Mouse (Mus musculus) right cerebral cortex, postnatal 36 days (tissue): Measurements from ENCODE around the gene Sypl.
A peak's percentile ranks its signal among the peaks of the same experiment; 100 is the strongest.
"Not testable (repeated sequence)": the region's sequence is repeated elsewhere in the genome, so short reads cannot be mapped to it uniquely, and the experiment has no call there.

ENCODE experiments used
- DNase-seq, 2 experiments: peaks; one replicate each; pipeline ENCODE4 v3.0.0; 2022; ENCODE audit warnings: low spot score in 2 of 2, mixed read lengths in 1 of 2

The Sypl gene

GRCm38 (mm10) chr12:32943347-32943746, 10.3 kb upstream of the Sypl start:
- DNase-seq = no peak

GRCm38 (mm10) chr12:32943951-32944350, 9.7 kb upstream of the Sypl start:
- no peak for DNase-seq

GRCm38 (mm10) chr12:32944884-32945454, 8.7 kb upstream of the Sypl start:
- DNase-seq = no peak

- DNase-seq = no peak
Observed at GRCm38 (mm10) chr12:32946376-32946775, 7.3 kb upstream of the Sypl start.

- peak; percentile 43 to 51 for DNase-seq
Observed at GRCm38 (mm10) chr12:32952416-32952815, 1.3 kb upstream of the Sypl start.

- DNase-seq = no peak
Observed at GRCm38 (mm10) chr12:32953066-32953465, 625 bp upstream of the Sypl start.

GRCm38 (mm10) chr12:32954216-32955021, 728 bp downstream of the Sypl start:
- DNase-seq = peak in 1 of 2 experiments; percentile 75

GRCm38 (mm10) chr12:32955037-32955436, 1.3 kb downstream of the Sypl start:
- no peak for DNase-seq

- no peak for DNase-seq
Observed at GRCm38 (mm10) chr12:32957211-32957610, 3.5 kb downstream of the Sypl start.

GRCm38 (mm10) chr12:32962132-32962531, 8.4 kb downstream of the Sypl start:
- no peak for DNase-seq

GRCm38 (mm10) chr12:32963858-32964257, 10.2 kb downstream of the Sypl start:
- DNase-seq = no peak

GRCm38 (mm10) chr12:32972287-32972686, 18.6 kb downstream of the Sypl start:
- DNase-seq = peak in 1 of 2 experiments; percentile 26

GRCm38 (mm10) chr12:32974893-32975292, 21.2 kb downstream of the Sypl start:
- DNase-seq = no peak

- DNase-seq = no peak
Observed at GRCm38 (mm10) chr12:32975501-32975900, 21.8 kb downstream of the Sypl start.

- no peak for DNase-seq
Observed at GRCm38 (mm10) chr12:32982631-32983030, 28.9 kb downstream of the Sypl start.

- no peak for DNase-seq
Observed at GRCm38 (mm10) chr12:32983081-32983480, 29.4 kb downstream of the Sypl start.

GRCm38 (mm10) chr12:32986284-32986683, 32.6 kb downstream of the Sypl start:
- no peak for DNase-seq

GRCm38 (mm10) chr12:32989731-32990130, 36.0 kb downstream of the Sypl start:
- no peak for DNase-seq

GRCm38 (mm10) chr12:32994081-32994480, 40.4 kb downstream of the Sypl start:
- no peak for DNase-seq

GRCm38 (mm10) chr12:32995081-32995834, 41.6 kb downstream of the Sypl start:
- no peak for DNase-seq

GRCm38 (mm10) chr12:32998766-32999165, 45.1 kb downstream of the Sypl start:
- DNase-seq = no peak

GRCm38 (mm10) chr12:32999778-33000177, 46.1 kb downstream of the Sypl start:
- not testable (repeated sequence) for DNase-seq

GRCm38 (mm10) chr12:33000402-33000801, 46.7 kb downstream of the Sypl start:
- no peak for DNase-seq
